Mouse (Mus musculus) thymus, postnatal 25 days (tissue): ENCODE results near the gene Gm42906.
A peak's percentile ranks its signal among the peaks of the same experiment; 100 is the strongest.

Experiments used
- DNase-seq: peaks from one replicate; pipeline ENCODE4 v3.0.0; 2022

The Gm42906 gene

DNA sequence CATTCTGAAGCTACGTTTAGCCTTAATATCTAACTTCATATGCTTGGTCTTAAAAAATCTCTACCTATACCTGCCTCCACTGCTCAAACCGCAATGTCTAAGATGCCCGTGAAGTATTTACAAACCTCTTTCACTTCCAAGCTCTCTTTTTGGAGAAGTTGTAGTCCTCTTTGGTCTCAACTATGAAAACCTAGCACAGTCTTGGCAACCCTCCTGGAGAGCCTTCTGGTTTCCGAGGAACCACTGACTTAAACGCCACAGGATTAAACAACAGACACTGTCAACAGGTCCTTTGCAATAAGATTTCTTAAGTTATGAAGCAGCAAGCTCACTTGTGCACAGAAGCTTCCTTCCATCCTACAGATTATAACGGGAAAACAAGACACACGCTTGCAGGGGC is 196.1 kb downstream of the Gm42906 start:
- no peak for DNase-seq

GRCm38 (mm10) chr5:151231411-151231810 is 196.6 kb downstream of the Gm42906 start:
- no peak for DNase-seq

DNA sequence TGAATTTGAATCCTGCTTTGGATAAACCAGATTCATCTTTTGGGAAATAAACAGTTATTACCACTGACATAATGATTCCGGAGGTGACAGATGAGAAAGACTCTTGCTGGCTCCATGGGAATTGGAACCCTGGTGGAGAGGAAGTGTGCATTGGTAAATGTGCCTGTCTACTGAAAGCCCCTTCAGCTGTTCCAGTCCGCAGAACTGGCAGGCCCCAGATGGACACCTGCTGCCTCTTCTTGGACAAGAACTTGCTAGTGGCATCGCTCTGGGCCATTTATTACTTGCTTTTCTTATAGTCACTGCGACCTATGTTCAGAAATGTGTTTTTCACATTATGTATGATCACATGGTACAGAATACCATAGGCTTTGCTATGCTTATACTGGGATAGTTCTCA is 197.5 kb downstream of the Gm42906 start:
- DNase-seq: no peak

DNA sequence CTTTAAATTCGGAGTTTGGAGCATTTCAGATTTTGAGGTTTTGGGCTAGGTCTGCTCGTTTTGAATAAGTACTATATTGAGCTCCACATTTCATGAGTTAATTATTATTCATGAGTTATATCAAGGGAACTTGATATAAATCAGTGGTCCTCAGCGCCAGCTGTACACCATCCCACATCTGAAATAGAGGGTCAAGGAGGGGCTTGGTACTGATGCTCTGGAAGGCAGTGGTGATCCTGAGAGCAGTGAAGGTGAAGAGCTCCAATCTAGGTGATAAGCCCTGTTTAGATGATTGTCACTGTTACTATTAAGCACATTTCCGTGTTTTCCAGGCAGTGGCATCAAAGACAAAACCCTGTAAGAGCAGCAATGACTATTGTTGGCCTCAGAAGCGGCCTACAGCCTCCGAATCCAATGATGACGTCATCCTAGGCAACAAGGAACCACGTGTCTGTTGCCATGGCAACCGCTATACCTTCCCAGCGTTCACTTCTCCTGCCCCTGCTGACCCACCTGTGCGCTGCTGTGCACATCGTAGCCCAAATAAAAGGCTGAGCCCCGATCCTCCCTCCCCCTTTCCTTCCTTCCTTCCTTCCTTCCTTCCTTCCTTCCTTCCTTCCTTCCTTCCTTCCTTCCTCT is 199.5 kb downstream of the Gm42906 start:
- no peak for DNase-seq

GRCm38 (mm10) chr5:151223696-151224366 is 204.1 kb downstream of the Gm42906 start:
- DNase-seq: no peak

- no peak for DNase-seq
Observed at GRCm38 (mm10) chr5:151222791-151223190, 205.2 kb downstream of the Gm42906 start.

GRCm38 (mm10) chr5:151218689-151219115 is 209.3 kb downstream of the Gm42906 start:
- DNase-seq: no peak

- no peak for DNase-seq
Observed at GRCm38 (mm10) chr5:151213097-151213496, 214.9 kb downstream of the Gm42906 start.

- no peak for DNase-seq
Observed at GRCm38 (mm10) chr5:151210869-151211268, 217.1 kb downstream of the Gm42906 start.

- DNase-seq: no peak
Observed at GRCm38 (mm10) chr5:151210060-151210459, 217.9 kb downstream of the Gm42906 start.

- DNase-seq: no peak
Observed at GRCm38 (mm10) chr5:151205017-151205416, 222.9 kb downstream of the Gm42906 start.

DNA sequence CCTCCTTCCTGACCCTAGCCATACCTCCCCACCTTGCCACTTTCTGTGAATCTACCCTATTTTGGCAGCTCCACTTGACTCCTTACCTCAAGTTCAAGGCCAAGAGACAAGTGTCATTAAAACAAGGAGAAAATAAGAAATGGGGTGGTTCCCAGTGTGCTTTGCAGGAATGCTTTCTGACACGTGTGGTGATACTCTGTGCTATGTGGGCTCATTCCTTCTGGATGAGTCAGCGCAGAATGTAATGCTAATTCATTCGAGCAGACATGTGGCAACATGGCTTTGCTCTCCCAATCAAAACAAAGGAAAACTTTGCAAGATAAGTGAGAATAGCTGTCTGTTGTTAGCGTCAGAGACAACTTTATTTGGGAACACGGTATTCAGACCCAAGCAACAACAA is 225.0 kb downstream of the Gm42906 start:
- no peak for DNase-seq

GRCm38 (mm10) chr5:151201220-151201619 is 226.7 kb downstream of the Gm42906 start:
- DNase-seq: no peak

- DNase-seq: no peak
Observed at GRCm38 (mm10) chr5:151199235-151199634, 228.7 kb downstream of the Gm42906 start.

DNA sequence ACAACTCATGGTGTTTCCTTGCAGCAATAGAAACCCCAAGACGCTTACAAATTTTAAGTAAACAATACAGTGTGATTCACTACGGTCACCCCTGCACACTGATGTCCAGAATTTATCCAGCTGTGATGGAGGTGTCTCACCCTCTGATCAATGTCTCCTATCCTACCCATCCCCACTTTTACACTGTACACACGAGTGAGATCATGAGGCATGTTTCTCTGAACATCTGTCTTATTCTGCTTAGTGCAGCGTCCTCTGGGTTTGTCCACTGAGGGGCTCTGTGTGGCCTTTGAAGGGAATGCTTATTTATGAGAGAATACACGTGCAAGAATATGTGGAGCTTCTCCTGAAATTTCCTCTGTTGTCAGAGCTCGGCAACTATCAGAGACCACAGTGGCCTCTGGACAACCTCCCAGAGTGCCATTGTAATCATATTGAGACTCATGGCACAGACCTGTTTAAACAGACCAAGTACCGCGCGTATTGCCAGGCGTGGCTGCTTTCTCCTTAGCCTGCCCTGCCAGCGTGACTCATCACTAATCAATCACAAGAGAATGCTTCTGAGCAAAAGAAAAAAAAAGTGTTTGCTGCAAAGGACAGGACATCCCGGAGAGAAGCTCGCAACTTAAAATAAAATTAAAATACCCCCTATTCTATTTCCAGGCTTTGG is 231.2 kb downstream of the Gm42906 start:
- no peak for DNase-seq

DNA sequence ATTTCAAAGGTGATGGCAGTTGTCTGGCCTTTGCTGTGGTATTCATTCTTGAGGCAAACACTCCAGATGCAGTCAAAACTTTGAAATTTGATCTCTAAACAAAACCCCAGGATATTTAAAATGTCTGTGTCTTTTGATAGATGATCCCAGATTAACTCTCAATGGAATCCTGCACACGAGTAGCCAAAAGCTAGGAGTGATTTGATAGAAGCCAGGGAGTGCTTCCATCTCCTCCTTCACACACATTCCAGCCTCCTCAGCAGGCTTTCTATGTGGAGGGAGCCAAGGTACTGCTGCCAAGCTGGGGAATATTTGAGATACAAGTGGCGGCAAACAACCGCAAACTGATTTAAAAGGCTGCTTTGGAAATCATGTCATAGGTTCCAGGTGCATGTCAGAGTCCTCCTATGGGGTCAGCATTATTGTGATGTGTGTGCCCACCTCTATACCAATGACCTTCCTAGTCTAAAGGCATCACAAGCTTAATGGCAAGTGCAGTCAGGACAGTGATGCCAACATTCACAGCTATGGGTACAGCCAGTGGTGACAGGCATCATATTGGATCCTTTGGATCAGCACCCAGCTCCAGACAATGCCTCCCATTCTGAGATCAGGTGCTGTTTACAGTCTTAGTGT is 234.0 kb downstream of the Gm42906 start:
- DNase-seq: no peak

- DNase-seq: no peak
Observed at GRCm38 (mm10) chr5:151192266-151192665, 235.7 kb downstream of the Gm42906 start.

GRCm38 (mm10) chr5:151190764-151191163 is 237.2 kb downstream of the Gm42906 start:
- no peak for DNase-seq

- peak; percentile 21 for DNase-seq
Observed at GRCm38 (mm10) chr5:151189789-151190378, 238.1 kb downstream of the Gm42906 start.

DNA sequence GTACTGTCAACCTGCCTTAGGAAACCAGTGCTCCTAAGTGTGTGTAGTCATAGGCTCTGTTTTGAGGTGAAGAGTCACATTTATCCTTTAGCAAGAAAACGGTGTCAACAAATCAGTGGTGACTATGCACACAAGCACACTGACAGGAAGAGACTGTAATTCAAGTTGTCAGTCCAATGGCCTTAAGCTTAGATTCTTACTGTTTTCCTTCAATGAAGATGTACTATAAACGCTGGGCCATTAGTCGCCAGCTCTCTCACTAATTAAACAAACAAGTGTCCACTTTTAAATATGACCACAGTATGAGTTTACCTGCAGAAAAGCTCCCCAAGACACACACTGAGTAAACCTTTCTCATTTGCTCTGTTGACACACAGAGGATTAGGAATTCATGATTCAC is 238.6 kb downstream of the Gm42906 start:
- no peak for DNase-seq

- no peak for DNase-seq
Observed at GRCm38 (mm10) chr5:151188659-151189058, 239.3 kb downstream of the Gm42906 start.

DNA sequence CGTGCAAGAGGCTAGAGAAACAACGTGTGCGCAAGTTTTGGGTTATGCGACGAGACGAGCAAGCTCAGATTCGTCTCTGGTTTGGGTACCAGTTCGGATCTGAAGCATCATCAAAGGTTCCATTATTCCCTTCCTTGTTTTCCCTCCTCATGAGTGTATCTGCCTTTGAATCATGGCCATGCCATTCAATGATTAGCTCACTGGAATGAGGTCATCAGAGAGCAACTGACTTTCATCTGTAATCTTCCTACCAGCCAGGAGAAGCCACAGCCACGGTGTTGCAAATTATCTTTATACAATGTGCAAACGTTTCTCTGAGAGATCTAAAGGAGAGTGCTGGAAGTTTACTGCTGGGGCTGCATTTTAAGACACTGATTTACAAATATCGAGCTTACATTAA is 240.6 kb downstream of the Gm42906 start:
- DNase-seq: no peak

- no peak for DNase-seq
Observed at GRCm38 (mm10) chr5:151185286-151185856, 242.6 kb downstream of the Gm42906 start.
